Mouse (Mus musculus): ENCODE results near the gene Adgrb2.

- TF ChIP-seq POLR2A (IDR thresholded peaks at IDR 0.05; ENCODE audit: low read depth, low read length) = no peak
- no peak for TF ChIP-seq CTCF (IDR thresholded peaks at IDR 0.05; ENCODE audit: extremely low read depth, insufficient read length, insufficient replicate concordance, low read depth, low read length)
Measured at GRCm38 (mm10) chr4:129985671-129986441, 1.2 kb downstream of the Adgrb2 start.

Data from small intestine, adult 2 months (tissue).